Comparison of ENCODE assay signal across 17 mouse cellular contexts in the genomic region with DNA sequence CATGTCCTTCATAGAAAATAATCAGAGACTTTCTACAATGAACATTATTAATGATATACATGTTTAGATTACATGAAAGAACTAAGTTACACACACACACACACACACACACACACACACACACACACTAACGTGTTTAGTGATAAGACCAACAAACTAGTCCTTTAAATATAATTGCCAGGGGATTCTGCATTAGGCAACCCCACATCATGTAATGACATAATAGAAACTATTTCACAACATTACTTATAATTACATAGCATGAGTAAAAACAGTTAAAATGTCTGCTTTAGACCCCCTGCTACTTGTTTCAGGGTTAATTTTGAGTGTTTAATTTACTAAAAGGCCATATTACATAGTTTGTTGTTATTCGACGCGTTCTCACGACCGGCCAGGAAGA.
"Had no signal": no experiment of that assay in that cellular context is flagged by ENCODE, and none has a peak within 500 bp of the region (broad histone marks: within the 10 kb centered on the region; RNA-seq: fewer than 3 reads in every experiment).

No protein-coding gene starts in this region.

- ATAC-seq: liver, embryonic 12.5 days; liver, postnatal 0 days; lung, postnatal 0 days; midbrain, embryonic 13.5 days; midbrain, embryonic 15.5 days; midbrain, embryonic 16.5 days had no signal

- DNase-seq: left cerebral cortex, postnatal 4 days; liver; liver, embryonic 13.5 days; liver, postnatal 0 days; lung, adult 18-20 months; lung, adult 2 months; lung, embryonic 14.5 days; lung, postnatal 10 days; lung, postnatal 14 days; lung, postnatal 36 days; lung, postnatal 4 days; midbrain, embryonic 14.5 days had no signal
